Mouse (Mus musculus) forebrain, embryonic 12.5 days (tissue): ENCODE results near the gene B4galt5. TPM values are rescaled to one million over a fixed set of nuclear protein-coding genes. Genes with fewer than 3 reads are reported as not detected.
A peak's percentile ranks its signal among the peaks of the same experiment; 100 is the strongest.

Experiments used
- ATAC-seq: fragments of 200-750 bp; cut with Nextera tagmentation; 2 replicates; pipeline ENCODE4 v1.8.0; 2017; ENCODE audit warnings: moderate TSS enrichment; ENCODE audit not compliant: low FRiP score
- H3K27ac ChIP-seq: fragments of 300-500 bp; sonication (generic); 2 replicates; pipeline ENCODE4 v1.5.1; 2016; ENCODE audit warnings: mild to moderate bottlenecking
- H3K27me3 ChIP-seq: fragments of 300-500 bp; sonication (generic); 2 replicates; pipeline ENCODE4 v1.6.1; 2016; ENCODE audit warnings: mild to moderate bottlenecking
- H3K36me3 ChIP-seq: fragments of 300-500 bp; sonication (generic); replicated peaks from 2 replicates; pipeline ENCODE4 v1.6.1; 2016; ENCODE audit warnings: mild to moderate bottlenecking
- H3K4me1 ChIP-seq: fragments of 300-500 bp; sonication (generic); 2 replicates; pipeline ENCODE4 v1.6.1; 2016
- H3K4me2 ChIP-seq: fragments of 300-500 bp; sonication (generic); 2 replicates; pipeline ENCODE4 v1.6.1; 2016; ENCODE audit warnings: mild to moderate bottlenecking, moderate library complexity
- H3K4me3 ChIP-seq: fragments of 300-500 bp; sonication (generic); replicated peaks from 2 replicates; pipeline ENCODE4 v1.5.1; 2016; ENCODE audit warnings: mild to moderate bottlenecking
- H3K9ac ChIP-seq: fragments of 300-500 bp; sonication (generic); 2 replicates; pipeline ENCODE4 v1.6.1; 2016; ENCODE audit warnings: mild to moderate bottlenecking
- H3K9me3 ChIP-seq: fragments of 300-500 bp; sonication (generic); 2 replicates; pipeline ENCODE4 v1.6.1; 2016
- WGBS: fragments of 180-500 bp; shearing (Covaris S2); methylation state at CpG from one replicate; pipeline ENCODE4 v1.1.7; 2016; 5-methylcytosine and 5-hydroxymethylcytosine counted together
- polyA plus RNA-seq: library from polyadenylated mRNA; unstranded; fragments of >200 nt; fragmentation: Nextera tagmentation; extraction: Ambion mirVana; gene quantifications from 2 replicates; pipeline ENCODE4 v1.2.1, GENCODE M21; 2016

The B4galt5 gene
- polyA plus RNA-seq, 1 experiment from 2014 or later, result 13.4 TPM

- Histone ChIP-seq H3K9ac (no peak overlapping the region), H3K27me3 (no peaks in the 10 kb centered on the region), H3K4me3 (no peak overlapping the region), H3K36me3 (peaks cover 27% of the 10 kb centered on the region), H3K4me2 (no peak overlapping the region), H3K27ac (peak overlapping the region; percentile 75), H3K9me3 (no peaks in the 10 kb centered on the region), H3K4me1 (peaks cover 18% of the 10 kb centered on the region)
- 79% methylated on average over 27 of the region's 27 CpGs for WGBS
- peak; percentile 69 for ATAC-seq
Measured at GRCm38 (mm10) chr2:167298729-167299705, 50.0 kb downstream of the B4galt5 start.

- H3K27ac ChIP-seq, result no peak overlapping the region
- peaks cover 19% of the 10 kb centered on the region for H3K36me3 ChIP-seq
- peaks cover 18% of the 10 kb centered on the region for H3K4me1 ChIP-seq
- H3K4me3 ChIP-seq, result no peak overlapping the region
- WGBS, result 95% methylated on average over 11 of the region's 11 CpGs
- no peak for ATAC-seq
- H3K27me3 ChIP-seq, result no peaks in the 10 kb centered on the region
- no peak overlapping the region for H3K9ac ChIP-seq
- no peak overlapping the region for H3K4me2 ChIP-seq
- no peaks in the 10 kb centered on the region for H3K9me3 ChIP-seq
Measured at GRCm38 (mm10) chr2:167297985-167298384, 51.0 kb downstream of the B4galt5 start.

GRCm38 (mm10) chr2:167294926-167295325 is 54.1 kb downstream of the B4galt5 start:
- peak overlapping the region; percentile 9; the same call in 1 of the 2 replicates for H3K4me2 ChIP-seq
- whole genome bisulfite sequencing, result 63% methylated on average over 15 of the region's 15 CpGs
- 0 out of 2 replicates have a peak overlapping the region, but pooled peaks have one; percentile 12 for H3K9ac ChIP-seq
- peaks cover 10% of the 10 kb centered on the region; the same call in 1 of the 2 replicates for H3K36me3 ChIP-seq
- H3K27me3 ChIP-seq, result no peaks in the 10 kb centered on the region
- peaks cover 17% of the 10 kb centered on the region for H3K4me1 ChIP-seq
- ATAC-seq, result no peak
- H3K9me3 ChIP-seq, result no peaks in the 10 kb centered on the region
- H3K27ac ChIP-seq, result no peak overlapping the region
- H3K4me3 ChIP-seq, result no peak overlapping the region

GRCm38 (mm10) chr2:167294216-167294615 is 54.8 kb downstream of the B4galt5 start:
- H3K27me3 ChIP-seq, result no peaks in the 10 kb centered on the region
- H3K4me1 ChIP-seq, result peaks cover 10% of the 10 kb centered on the region
- H3K36me3 ChIP-seq, result 0 out of 2 replicates have a peak, but pooled peaks cover 2% of the 10 kb centered on the region
- no peak overlapping the region for H3K4me3 ChIP-seq
- H3K4me2 ChIP-seq, result 0 out of 2 replicates have a peak overlapping the region, but pooled peaks have one; percentile 6
- H3K27ac ChIP-seq, result no peak overlapping the region
- H3K9me3 ChIP-seq, result no peaks in the 10 kb centered on the region
- 80% methylated on average over 7 of the region's 7 CpGs for WGBS
- no peak overlapping the region for H3K9ac ChIP-seq
- ATAC-seq, result no peak

- WGBS, result 79% methylated on average over 13 of the region's 13 CpGs
- H3K4me1 ChIP-seq, result peaks cover 4% of the 10 kb centered on the region; the same call in 1 of the 2 replicates
- ATAC-seq, result no peak
- no peak overlapping the region for H3K9ac ChIP-seq
- no peak overlapping the region for H3K27ac ChIP-seq
- H3K4me3 ChIP-seq, result no peak overlapping the region
- H3K9me3 ChIP-seq, result no peaks in the 10 kb centered on the region
- no peaks in the 10 kb centered on the region for H3K27me3 ChIP-seq
- no peak overlapping the region for H3K4me2 ChIP-seq
- no peaks in the 10 kb centered on the region for H3K36me3 ChIP-seq
Measured at GRCm38 (mm10) chr2:167293289-167294085, 55.5 kb downstream of the B4galt5 start.

- ATAC-seq, result no peak
- 53% methylated on average over 6 of the region's 6 CpGs for WGBS
Measured at GRCm38 (mm10) chr2:167292854-167293253, 56.1 kb downstream of the B4galt5 start.

GRCm38 (mm10) chr2:167292151-167292591 is 56.8 kb downstream of the B4galt5 start:
- peaks cover 4% of the 10 kb centered on the region; the same call in 1 of the 2 replicates for H3K4me1 ChIP-seq
- no peaks in the 10 kb centered on the region for H3K36me3 ChIP-seq
- H3K27me3 ChIP-seq, result no peaks in the 10 kb centered on the region
- H3K27ac ChIP-seq, result no peak overlapping the region
- no peaks in the 10 kb centered on the region for H3K9me3 ChIP-seq
- ATAC-seq, result no peak
- no peak overlapping the region for H3K4me2 ChIP-seq
- no peak overlapping the region for H3K4me3 ChIP-seq
- no peak overlapping the region for H3K9ac ChIP-seq
- WGBS, result 81% methylated on average over 4 of the region's 4 CpGs

More at GRCm38 (mm10) chr2:167292854-167293253, 56.1 kb downstream of the B4galt5 start:
- H3K36me3 ChIP-seq, result no peaks in the 10 kb centered on the region
- no peaks in the 10 kb centered on the region for H3K9me3 ChIP-seq
- no peak overlapping the region for H3K27ac ChIP-seq
- H3K4me3 ChIP-seq, result no peak overlapping the region
- peaks cover 4% of the 10 kb centered on the region; the same call in 1 of the 2 replicates for H3K4me1 ChIP-seq
- H3K4me2 ChIP-seq, result no peak overlapping the region
- H3K9ac ChIP-seq, result no peak overlapping the region
- no peaks in the 10 kb centered on the region for H3K27me3 ChIP-seq

GRCm38 (mm10) chr2:167291656-167292055 is 57.3 kb downstream of the B4galt5 start:
- H3K9ac ChIP-seq, result no peak overlapping the region

GRCm38 (mm10) chr2:167281461-167281860 is 67.5 kb downstream of the B4galt5 start:
- Histone ChIP-seq H3K27me3 (peaks cover 4% of the 10 kb centered on the region; the same call in 1 of the 2 replicates), H3K9ac (no peak overlapping the region), H3K4me3 (no peak overlapping the region), H3K27ac (no peak overlapping the region), H3K36me3 (no peaks in the 10 kb centered on the region), H3K4me2 (no peak overlapping the region), H3K4me1 (no peaks in the 10 kb centered on the region; the same call in 1 of the 2 replicates), H3K9me3 (no peaks in the 10 kb centered on the region)
- no peak for ATAC-seq
- 92% methylated on average over 13 of the region's 13 CpGs for WGBS

More at GRCm38 (mm10) chr2:167291656-167292055, 57.3 kb downstream of the B4galt5 start:
- Histone ChIP-seq H3K27ac (no peak overlapping the region), H3K4me3 (no peak overlapping the region), H3K4me2 (no peak overlapping the region), H3K27me3 (no peaks in the 10 kb centered on the region), H3K4me1 (peaks cover 4% of the 10 kb centered on the region; the same call in 1 of the 2 replicates), H3K9me3 (no peaks in the 10 kb centered on the region), H3K36me3 (no peaks in the 10 kb centered on the region)
- no peak for ATAC-seq
- WGBS, result 90% methylated on average over 11 of the region's 11 CpGs

- H3K4me1 ChIP-seq, result no peaks in the 10 kb centered on the region; the same call in 1 of the 2 replicates
- 73% methylated on average over 4 of the region's 4 CpGs for WGBS
Measured at GRCm38 (mm10) chr2:167280986-167281310, 68.0 kb downstream of the B4galt5 start.

GRCm38 (mm10) chr2:167280090-167280985 is 68.6 kb downstream of the B4galt5 start:
- H3K9ac ChIP-seq, result no peak overlapping the region
- peak; percentile 87 for ATAC-seq
- peaks cover 4% of the 10 kb centered on the region; the same call in 1 of the 2 replicates for H3K27me3 ChIP-seq
- no peaks in the 10 kb centered on the region for H3K36me3 ChIP-seq
- no peak overlapping the region for H3K27ac ChIP-seq
- H3K4me2 ChIP-seq, result no peak overlapping the region
- 48% methylated on average over 26 of the region's 26 CpGs for WGBS
- H3K4me1 ChIP-seq, result no peaks in the 10 kb centered on the region; the same call in 1 of the 2 replicates
- H3K4me3 ChIP-seq, result no peak overlapping the region
- H3K9me3 ChIP-seq, result no peaks in the 10 kb centered on the region

More at GRCm38 (mm10) chr2:167280986-167281310, 68.0 kb downstream of the B4galt5 start:
- no peak for ATAC-seq
- Histone ChIP-seq H3K4me2 (no peak overlapping the region), H3K27ac (no peak overlapping the region), H3K9ac (no peak overlapping the region), H3K27me3 (peaks cover 4% of the 10 kb centered on the region; the same call in 1 of the 2 replicates), H3K9me3 (no peaks in the 10 kb centered on the region), H3K36me3 (no peaks in the 10 kb centered on the region), H3K4me3 (no peak overlapping the region)
